Mouse (Mus musculus) left cerebral cortex, adult 6 months (tissue): ENCODE measurements around the gene Mrgprb2. TPM values are rescaled to one million over a fixed set of nuclear protein-coding genes. Genes with fewer than 3 reads are reported as not detected.

Source experiments
- long read RNA-seq, 2 experiments: library from polyadenylated mRNA; unstranded; transcript quantifications; one replicate each; pipeline ENCODE4 v2.0.0; 2019 to 2020
- polyA plus RNA-seq: library from polyadenylated mRNA; unstranded; fragments of <200 nt; fragmentation: Nextera tagmentation; gene quantifications from 2 replicates; pipeline ENCODE4 v1.2.3, GENCODE M21; 2021

The Mrgprb2 gene
- polyA plus RNA-seq = not detected in 2 replicates
- long read RNA-seq, experiment 1 = 0 reads
- long read RNA-seq, experiment 2 = 0 reads

GRCm38 (mm10) chr7:48557986-48558385 lies at the start of gene Mrgprb2:
Mrgprb2 (minus strand) TSS chr7:48558086.

Other genes with a start within 250 kb of the Mrgprb2 start
- gene Mrgprb8, start 169.6 kb downstream of the Mrgprb2 start, polyA plus RNA-seq = not detected in 2 replicates
- gene Mrgprb1, start 101.7 kb downstream of the Mrgprb2 start, polyA plus RNA-seq = not detected in 2 replicates
- not detected in 2 replicates for gene Mrgprx2, start 58.8 kb downstream of the Mrgprb2 start, polyA plus RNA-seq
- gene Mrgprb3, start 85.7 kb upstream of the Mrgprb2 start, polyA plus RNA-seq = not detected in 2 replicates
- gene Zdhhc13, start 230.9 kb upstream of the Mrgprb2 start, polyA plus RNA-seq = 16.1 and 18.0 TPM in 2 replicates